Mouse (Mus musculus) heart, postnatal 14 days (tissue): Measurements from ENCODE around the gene Prkcb. TPM values are rescaled to one million over a fixed set of nuclear protein-coding genes. Genes with fewer than 3 reads are reported as not detected.
A peak's percentile ranks its signal among the peaks of the same experiment; 100 is the strongest.

Source experiments
- DNase-seq, 2 experiments: peaks; one replicate each; pipeline ENCODE4 v3.0.0; 2021 to 2022
- intact Hi-C: fragments of 180-260 bp; cut with DNase I; formaldehyde crosslinking; loops from one replicate; pipeline ENCODE4 v1.15.1; 2025
- total RNA-seq, 2 experiments: library from RNA; stranded (reverse); gene quantifications; 2 replicates each; pipeline ENCODE4 v1.2.3; 2021

Prkcb gene
- total RNA-seq, 2 experiments from 2014 or later: 4.0 to 9.8 TPM

GRCm38 (mm10) chr7:122353329-122353728, 64.8 kb downstream of the Prkcb start:
- DNase-seq: no peak
- intact Hi-C loops: no loop called here

- intact Hi-C loops: no loop called here
Observed at GRCm38 (mm10) chr7:122356941-122357340, 68.4 kb downstream of the Prkcb start.

GRCm38 (mm10) chr7:122357847-122358246, 69.3 kb downstream of the Prkcb start:
- intact Hi-C loops: no loop called here
- peak; percentile 6 to 19 for DNase-seq

More at GRCm38 (mm10) chr7:122356941-122357340, 68.4 kb downstream of the Prkcb start:
- DNase-seq: no peak

- DNase-seq: no peak
- intact Hi-C loops: no loop called here
Observed at GRCm38 (mm10) chr7:122366635-122367034, 78.1 kb downstream of the Prkcb start.

- DNase-seq: no peak
- intact Hi-C loops: no loop called here
Observed at GRCm38 (mm10) chr7:122367303-122368007, 78.9 kb downstream of the Prkcb start.

- intact Hi-C loops: no loop called here
- DNase-seq: no peak
Observed at GRCm38 (mm10) chr7:122370488-122370887, 81.9 kb downstream of the Prkcb start.

- intact Hi-C loops: no loop called here
- DNase-seq: no peak
Observed at GRCm38 (mm10) chr7:122371947-122372346, 83.4 kb downstream of the Prkcb start.

- intact Hi-C loops: no loop called here
- no peak for DNase-seq
Observed at GRCm38 (mm10) chr7:122372349-122372748, 83.8 kb downstream of the Prkcb start.

- intact Hi-C loops: no loop called here
- DNase-seq: no peak
Observed at GRCm38 (mm10) chr7:122376845-122377244, 88.3 kb downstream of the Prkcb start.

- intact Hi-C loops: no loop called here
- DNase-seq: no peak
Observed at GRCm38 (mm10) chr7:122377967-122378366, 89.4 kb downstream of the Prkcb start.

GRCm38 (mm10) chr7:122378473-122378872, 89.9 kb downstream of the Prkcb start:
- intact Hi-C loops: no loop called here
- peak in 1 of 2 experiments; percentile 18 for DNase-seq

GRCm38 (mm10) chr7:122379292-122379691, 90.7 kb downstream of the Prkcb start:
- no peak for DNase-seq
- intact Hi-C loops: no loop called here

- intact Hi-C loops: no loop called here
- DNase-seq: no peak
Observed at GRCm38 (mm10) chr7:122380336-122381130, 92.0 kb downstream of the Prkcb start.

- intact Hi-C loops: no loop called here
- no peak for DNase-seq
Observed at GRCm38 (mm10) chr7:122381560-122381959, 93.0 kb downstream of the Prkcb start.

- intact Hi-C loops: no loop called here
- DNase-seq: no peak
Observed at GRCm38 (mm10) chr7:122383260-122383659, 94.7 kb downstream of the Prkcb start.

GRCm38 (mm10) chr7:122384891-122385290, 96.3 kb downstream of the Prkcb start:
- intact Hi-C loops: no loop called here
- no peak for DNase-seq

- intact Hi-C loops: no loop called here
- no peak for DNase-seq
Observed at GRCm38 (mm10) chr7:122386567-122386966, 98.0 kb downstream of the Prkcb start.

- DNase-seq: no peak
- intact Hi-C loops: no loop called here
Observed at GRCm38 (mm10) chr7:122387896-122388295, 99.3 kb downstream of the Prkcb start.

GRCm38 (mm10) chr7:122388858-122389257, 100.3 kb downstream of the Prkcb start:
- intact Hi-C loops: no loop called here
- no peak for DNase-seq

GRCm38 (mm10) chr7:122389633-122390032, 101.1 kb downstream of the Prkcb start:
- DNase-seq: no peak
- intact Hi-C loops: no loop called here

- no peak for DNase-seq
- intact Hi-C loops: no loop called here
Observed at GRCm38 (mm10) chr7:122390200-122390599, 101.6 kb downstream of the Prkcb start.

- intact Hi-C loops: no loop called here
Observed at GRCm38 (mm10) chr7:122390683-122391082, 102.1 kb downstream of the Prkcb start.

More at GRCm38 (mm10) chr7:122390683-122391082, 102.1 kb downstream of the Prkcb start:
- DNase-seq: no peak
